Mouse (Mus musculus): ENCODE results near the gene Rcsd1.
"Not testable (repeated sequence)": the region's sequence is repeated elsewhere in the genome, so short reads cannot be mapped to it uniquely, and the experiment has no call there.

Gene Rcsd1

GRCm38 (mm10) chr1:165695392-165696014, 14.1 kb downstream of the Rcsd1 start:
- in situ Hi-C loops (cut with MboI, MseI): loop anchor here (5.0 kb wide), 1 partner anchor 1443 kb away; no protein-coding TSS in a partner anchor

- in situ Hi-C loops (cut with MboI, MseI): no loop called here
Measured at GRCm38 (mm10) chr1:165693856-165694255, 15.7 kb downstream of the Rcsd1 start.

DNA sequence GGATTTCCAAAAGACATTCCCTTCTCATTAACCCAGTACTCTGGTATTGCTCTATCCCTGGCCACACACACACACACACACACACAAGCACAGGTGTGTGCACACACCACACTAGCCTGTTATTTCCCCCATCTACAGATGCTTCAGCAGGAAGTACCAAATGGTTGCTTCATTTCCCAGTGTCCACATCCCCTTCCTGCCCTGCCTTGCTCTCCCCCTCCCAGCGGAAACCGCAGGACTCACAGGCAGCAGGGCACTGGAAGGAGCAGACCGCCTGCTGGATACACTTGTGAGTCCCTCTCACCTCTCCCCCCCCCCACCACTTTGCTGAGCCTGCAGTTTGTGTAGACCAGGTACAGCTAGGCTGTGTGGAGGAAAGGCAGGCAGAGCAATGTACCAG, 18.0 kb downstream of the Rcsd1 start:
- in situ Hi-C loops (cut with MboI, MseI): no loop called here

DNA sequence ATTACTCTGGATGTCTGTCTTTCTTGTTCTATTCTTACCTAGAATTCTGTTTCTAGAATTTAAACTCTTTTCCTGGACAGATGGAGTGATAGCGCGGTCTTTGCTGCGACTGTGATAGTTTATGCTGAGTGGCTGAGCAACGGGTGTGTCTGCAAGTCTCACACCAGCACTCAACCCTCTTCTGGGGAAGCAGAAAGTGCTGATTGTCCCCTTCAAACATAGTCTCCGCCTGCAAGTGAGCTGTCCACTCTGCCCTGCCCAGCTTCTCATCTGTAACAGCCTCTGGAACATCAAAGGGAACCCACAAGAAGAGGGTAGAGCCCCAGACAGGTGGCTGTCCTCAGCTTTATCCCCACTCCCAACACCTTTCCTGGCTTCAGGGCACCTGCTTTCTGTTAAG, 19.7 kb downstream of the Rcsd1 start:
- in situ Hi-C loops (cut with MboI, MseI): no loop called here

DNA sequence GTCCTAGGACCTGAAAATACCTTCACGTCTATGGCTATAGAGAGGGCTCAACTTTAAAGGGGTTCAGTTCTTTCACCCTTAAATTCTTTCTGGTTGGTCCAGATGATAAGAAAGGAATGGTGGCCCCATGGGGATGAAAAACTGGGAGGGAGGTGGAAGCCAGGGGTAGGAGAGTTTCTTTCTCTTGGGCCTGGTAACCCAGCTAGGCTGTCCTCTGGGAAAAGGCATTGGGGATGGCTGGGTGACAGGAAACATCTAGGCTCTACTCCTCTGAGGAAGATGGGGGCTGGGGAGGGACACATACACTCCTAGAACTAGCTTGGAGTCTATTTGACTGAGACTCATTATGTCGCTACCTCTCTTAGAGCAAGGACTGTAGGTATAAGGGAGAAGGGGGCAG, 21.7 kb downstream of the Rcsd1 start:
- in situ Hi-C loops (cut with MboI, MseI): no loop called here

- in situ Hi-C loops (cut with MboI, MseI): no loop called here
Measured at GRCm38 (mm10) chr1:165686963-165687362, 22.6 kb downstream of the Rcsd1 start.

DNA sequence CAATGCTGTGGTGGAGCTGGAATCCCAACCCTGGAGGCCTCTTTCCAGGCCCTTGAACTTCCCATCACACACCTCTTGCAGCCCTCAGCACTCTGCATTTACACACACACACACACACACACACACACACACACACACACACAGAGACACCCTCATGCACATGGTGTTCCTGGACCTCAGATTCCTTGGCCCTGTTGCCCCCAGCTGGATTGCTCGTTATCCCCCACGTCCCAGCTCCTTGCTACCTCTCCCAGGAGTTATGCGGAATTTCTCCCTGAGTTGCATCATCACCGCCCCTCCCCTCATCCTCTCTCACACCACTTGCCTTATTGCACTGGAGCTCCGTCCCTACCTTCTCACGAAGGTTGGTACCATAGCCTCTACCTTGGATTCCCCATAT, 23.2 kb downstream of the Rcsd1 start:
- in situ Hi-C loops (cut with MboI, MseI): no loop called here

DNA sequence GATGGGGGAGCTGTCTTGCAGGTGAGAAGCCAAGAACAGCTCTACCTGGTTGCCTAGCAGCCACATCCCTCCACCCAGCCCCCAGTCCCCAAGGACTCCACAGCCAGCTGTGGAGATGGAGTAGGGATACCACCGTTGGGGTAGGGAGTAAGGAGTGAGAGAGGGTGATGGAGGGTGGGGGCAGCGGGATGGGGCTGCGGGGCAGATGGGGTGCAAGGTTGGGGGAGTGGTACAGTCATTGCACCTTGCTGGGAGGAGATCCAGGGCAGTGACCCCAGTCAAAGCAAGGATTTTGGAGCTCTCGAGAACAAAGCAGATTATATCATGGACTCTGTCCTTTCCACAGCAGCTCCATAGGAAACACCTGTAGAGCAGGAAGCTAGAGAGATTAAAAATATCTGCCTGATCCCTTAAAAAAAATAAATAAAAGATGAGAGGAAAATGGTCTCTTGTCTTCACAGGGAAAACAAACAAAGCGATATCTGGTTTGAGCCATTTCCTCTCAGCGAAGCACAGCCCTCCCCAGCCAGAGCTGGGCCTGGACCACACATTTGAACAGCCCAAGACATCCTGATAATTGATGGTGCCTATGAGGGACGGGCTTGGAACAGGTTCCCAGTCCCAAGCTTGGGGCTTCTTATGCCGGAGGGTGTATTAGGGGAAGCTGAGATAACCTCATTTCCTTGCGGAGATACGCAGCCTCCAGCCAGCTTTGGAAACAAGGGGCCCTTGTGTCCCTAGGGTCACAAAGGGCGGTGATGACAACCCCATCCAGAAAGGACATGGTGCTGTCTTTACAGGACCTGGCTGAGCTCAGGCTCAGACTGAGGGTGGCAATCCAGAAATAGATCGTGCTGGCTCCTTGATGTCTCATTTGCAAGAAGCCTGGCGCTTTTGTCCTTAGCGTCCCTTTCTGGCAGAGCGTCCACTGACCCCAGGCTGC, 25.0 kb downstream of the Rcsd1 start:
- in situ Hi-C loops (cut with MboI, MseI): no loop called here

GRCm38 (mm10) chr1:165682056-165682853, 27.3 kb downstream of the Rcsd1 start:
- in situ Hi-C loops (cut with MboI, MseI): no loop called here

DNA sequence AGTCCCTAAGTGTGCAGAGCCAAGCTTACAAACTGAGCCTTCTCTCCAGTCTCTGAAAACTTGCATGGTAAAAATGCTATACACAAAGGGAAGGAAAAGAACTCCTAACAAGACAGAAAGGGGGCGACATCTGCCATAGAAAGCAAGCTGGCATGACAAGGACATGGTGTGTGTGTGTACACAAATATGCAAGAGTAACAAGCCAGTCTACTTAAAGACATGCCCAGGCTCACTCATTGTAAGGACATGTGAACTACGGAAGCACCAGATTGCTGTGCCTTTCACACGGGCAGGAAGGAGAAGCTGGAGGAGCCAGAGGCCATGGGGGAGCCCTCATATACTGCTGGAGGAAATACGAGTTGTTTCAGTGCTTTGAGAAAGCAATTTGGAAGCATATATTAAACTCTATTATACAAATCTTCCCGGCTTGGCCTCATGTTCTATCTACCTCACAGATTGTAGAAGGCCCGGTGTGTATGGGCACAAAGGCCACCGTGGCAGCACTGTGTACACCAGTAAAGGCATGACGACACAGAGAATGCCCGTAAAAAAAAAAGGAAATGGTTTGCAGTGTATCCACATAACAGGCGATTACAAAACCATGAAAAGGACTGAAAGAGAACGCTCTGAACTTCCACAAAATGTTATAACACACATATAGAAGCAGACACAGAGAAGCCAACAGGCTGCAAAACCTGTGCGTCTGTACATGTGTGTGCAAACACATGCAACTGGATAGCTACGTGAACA, 28.3 kb downstream of the Rcsd1 start:
- in situ Hi-C loops (cut with MboI, MseI): no loop called here

- in situ Hi-C loops (cut with MboI, MseI): not testable (repeated sequence)
Measured at GRCm38 (mm10) chr1:165680086-165680485, 29.5 kb downstream of the Rcsd1 start.

DNA sequence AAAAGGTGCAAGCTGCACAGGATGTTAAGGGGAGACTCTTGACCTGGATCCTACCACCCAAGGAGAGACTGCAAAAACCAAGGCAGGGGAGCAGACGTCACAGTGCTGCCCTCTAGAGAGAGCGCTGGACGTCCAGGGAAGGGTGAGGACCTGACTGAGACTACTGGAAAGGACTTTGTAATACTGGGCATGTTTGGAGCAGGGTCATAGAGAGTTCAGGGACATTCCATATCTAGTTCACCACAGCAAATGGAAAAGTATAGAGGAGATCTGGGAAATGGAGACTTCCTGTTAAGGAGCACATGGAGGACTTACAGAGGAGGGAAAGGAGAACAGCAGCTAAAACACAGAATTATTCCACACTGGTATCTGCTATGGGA, 29.9 kb downstream of the Rcsd1 start:
- in situ Hi-C loops (cut with MboI, MseI): loop anchor here (5.0 kb wide), 1 partner anchor 58 kb away; no protein-coding TSS in a partner anchor

- in situ Hi-C loops (cut with MboI, MseI): loop anchor here (5.0 kb wide), 1 partner anchor 58 kb away; no protein-coding TSS in a partner anchor
Measured at GRCm38 (mm10) chr1:165678861-165679617, 30.5 kb downstream of the Rcsd1 start.

DNA sequence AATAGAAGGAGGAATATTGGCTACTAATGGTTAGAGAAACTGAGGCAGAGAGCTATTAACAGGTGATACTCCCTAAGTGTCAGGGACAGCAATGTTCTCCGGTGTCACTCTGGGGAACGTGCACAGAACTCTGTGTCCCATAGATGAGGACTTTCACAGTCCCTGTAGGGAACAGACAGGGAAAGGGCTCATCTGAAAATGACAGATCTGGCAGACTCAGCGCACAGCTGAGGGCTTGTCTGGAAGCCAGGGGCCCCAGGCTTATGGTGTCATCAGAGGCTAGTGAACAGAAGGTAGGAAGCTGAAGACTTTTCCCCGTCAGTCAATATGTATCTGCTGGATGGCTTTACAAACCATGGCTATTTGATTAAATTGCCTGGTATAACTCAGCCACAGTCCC, 32.0 kb downstream of the Rcsd1 start:
- in situ Hi-C loops (cut with MboI, MseI): loop anchor here (5.0 kb wide), 1 partner anchor 60 kb away; no protein-coding TSS in a partner anchor

DNA sequence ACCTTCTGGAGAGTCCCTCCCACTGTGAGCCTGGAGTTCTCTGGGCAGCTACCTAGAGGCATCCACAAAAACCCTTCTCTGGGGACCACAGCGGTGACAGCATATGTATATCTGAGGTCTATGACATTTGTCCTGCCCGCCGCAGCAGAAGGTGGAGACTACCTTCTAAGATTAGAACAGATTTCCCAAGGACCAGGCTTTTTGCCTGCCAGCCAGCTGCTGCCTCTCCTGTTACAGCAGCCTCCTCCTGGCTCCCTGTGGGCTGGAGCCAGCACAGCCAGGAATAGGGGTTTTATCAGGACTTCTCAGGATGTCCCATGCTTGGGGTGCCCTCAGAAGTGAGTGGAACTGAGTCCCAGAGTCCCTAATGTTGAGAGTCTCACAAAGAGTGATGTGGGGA, 32.6 kb downstream of the Rcsd1 start:
- in situ Hi-C loops (cut with MboI, MseI): loop anchor here (5.0 kb wide), 1 partner anchor 60 kb away; no protein-coding TSS in a partner anchor

DNA sequence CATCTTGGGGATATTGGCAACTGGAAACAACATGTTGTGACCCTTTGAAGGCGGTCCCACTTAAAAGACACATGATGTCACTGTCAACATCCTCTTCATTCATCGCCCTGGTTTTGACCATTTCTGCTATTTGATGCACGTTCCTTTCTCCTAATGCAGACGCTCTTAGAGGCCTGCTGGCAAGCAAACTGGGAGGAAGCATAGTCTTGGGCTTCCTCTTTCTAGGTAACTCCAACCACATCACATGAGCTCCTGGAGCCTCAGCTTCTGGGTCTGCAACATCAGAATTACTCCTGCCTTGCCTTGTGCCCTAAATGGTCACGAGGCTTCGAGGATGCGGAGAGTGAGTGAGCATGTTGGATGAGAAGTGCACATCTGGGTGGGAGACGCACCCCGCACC, 34.4 kb downstream of the Rcsd1 start:
- in situ Hi-C loops (cut with MboI, MseI): loop anchor here (5.0 kb wide), 1 partner anchor 62 kb away; no protein-coding TSS in a partner anchor

- in situ Hi-C loops (cut with MboI, MseI): no loop called here
Measured at GRCm38 (mm10) chr1:165672355-165672754, 37.2 kb downstream of the Rcsd1 start.

DNA sequence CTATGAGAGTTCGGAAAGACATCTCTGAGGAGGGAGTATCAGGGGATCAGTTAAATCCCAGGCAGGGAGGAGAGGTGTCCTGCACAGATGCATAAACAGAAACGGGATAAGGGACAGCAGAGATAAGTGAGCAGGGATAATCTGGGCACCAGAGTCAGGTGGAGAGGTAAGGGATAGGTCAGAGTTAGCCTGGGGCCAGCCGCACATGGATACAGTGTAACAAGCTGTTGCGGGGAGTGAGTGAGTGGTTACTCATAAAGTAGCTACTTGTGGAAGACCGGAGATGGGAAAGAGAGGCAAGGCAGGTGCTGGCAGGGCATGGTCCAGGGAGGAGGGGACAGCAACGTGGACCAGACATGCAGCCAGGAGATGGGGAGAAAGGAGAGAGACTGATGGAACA, 39.5 kb downstream of the Rcsd1 start:
- in situ Hi-C loops (cut with MboI, MseI): no loop called here

DNA sequence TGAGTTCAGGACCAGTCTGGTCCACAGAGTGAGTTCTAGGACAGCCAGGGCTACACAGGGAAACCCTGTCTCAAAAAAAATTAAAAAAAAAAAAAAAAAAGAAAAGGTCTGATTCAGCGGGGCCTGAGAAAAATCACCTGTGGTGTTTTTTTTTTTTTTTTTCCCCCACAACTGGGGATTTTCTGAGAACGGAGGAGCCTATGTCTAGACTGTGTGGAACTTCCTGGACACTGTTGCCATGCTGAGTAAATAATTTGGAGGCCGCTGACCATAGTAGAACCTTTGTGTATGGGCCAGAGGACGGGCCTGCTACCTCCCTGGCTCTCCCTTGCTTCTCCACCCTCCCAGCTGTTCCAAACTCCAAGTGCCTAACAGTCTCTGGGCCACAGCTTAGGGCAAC, 40.7 kb downstream of the Rcsd1 start:
- in situ Hi-C loops (cut with MboI, MseI): no loop called here

DNA sequence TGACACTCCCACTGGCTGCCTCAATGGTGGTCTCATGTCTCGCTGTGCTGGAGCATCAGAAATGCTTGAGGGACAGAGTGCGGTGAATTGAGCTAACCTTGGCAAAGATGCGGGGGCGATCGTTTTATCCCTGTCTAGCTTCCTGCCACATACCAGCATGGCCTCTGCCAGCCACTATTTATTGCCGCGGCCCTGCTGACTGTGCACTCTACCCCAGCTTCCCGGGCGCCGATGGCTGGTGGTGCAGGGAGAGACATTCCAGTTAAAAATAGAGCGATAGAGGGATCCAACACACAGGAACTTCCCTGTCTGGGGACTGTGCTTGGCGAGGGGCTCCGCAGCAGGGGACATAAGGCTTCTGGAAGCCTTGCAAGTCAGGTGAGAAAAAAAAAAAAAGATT, 42.2 kb downstream of the Rcsd1 start:
- in situ Hi-C loops (cut with MboI, MseI): no loop called here
